Mouse (Mus musculus) B cell, adult 2 months (primary cell): ENCODE results near the gene Sbf1.

ENCODE experiments used
- DNase-seq, 2 experiments: peaks; one replicate each; pipeline ENCODE4 v3.0.0; 2022

Gene Sbf1

GRCm38 (mm10) chr15:89316146-89316545 lies 1.0 kb upstream of the Sbf1 start:
- peak; percentile 34 to 43 for DNase-seq

- DNase-seq = no peak
Observed at GRCm38 (mm10) chr15:89314511-89315189, 461 bp downstream of the Sbf1 start.

GRCm38 (mm10) chr15:89314107-89314506 lies 1.0 kb downstream of the Sbf1 start:
- DNase-seq = no peak

- DNase-seq = no peak
Observed at GRCm38 (mm10) chr15:89313359-89313758, 1.8 kb downstream of the Sbf1 start.

GRCm38 (mm10) chr15:89309962-89310498 lies 5.1 kb downstream of the Sbf1 start:
- DNase-seq = peak; percentile 63 to 67

GRCm38 (mm10) chr15:89308406-89309139 lies 6.5 kb downstream of the Sbf1 start:
- DNase-seq = peak; percentile 26 to 34

GRCm38 (mm10) chr15:89307461-89307860 lies 7.7 kb downstream of the Sbf1 start:
- DNase-seq = no peak

- DNase-seq = no peak
Observed at GRCm38 (mm10) chr15:89305966-89306365, 9.1 kb downstream of the Sbf1 start.

GRCm38 (mm10) chr15:89300600-89300999 lies 14.5 kb downstream of the Sbf1 start:
- DNase-seq = no peak

- DNase-seq = no peak
Observed at GRCm38 (mm10) chr15:89300180-89300579, 14.9 kb downstream of the Sbf1 start.

- no peak for DNase-seq
Observed at GRCm38 (mm10) chr15:89297695-89298094, 17.4 kb downstream of the Sbf1 start.

GRCm38 (mm10) chr15:89296465-89296864 lies 18.6 kb downstream of the Sbf1 start:
- DNase-seq = no peak

GRCm38 (mm10) chr15:89295580-89296165 lies 19.4 kb downstream of the Sbf1 start:
- no peak for DNase-seq

GRCm38 (mm10) chr15:89293778-89294177 lies 21.3 kb downstream of the Sbf1 start:
- no peak for DNase-seq

- DNase-seq = no peak
Observed at GRCm38 (mm10) chr15:89292795-89293194, 22.3 kb downstream of the Sbf1 start.

- DNase-seq = no peak
Observed at GRCm38 (mm10) chr15:89291521-89291920, 23.6 kb downstream of the Sbf1 start.

GRCm38 (mm10) chr15:89289455-89289854 lies 25.7 kb downstream of the Sbf1 start:
- no peak for DNase-seq

- DNase-seq = no peak
Observed at GRCm38 (mm10) chr15:89288227-89288767, 26.8 kb downstream of the Sbf1 start.

- no peak for DNase-seq
Observed at GRCm38 (mm10) chr15:89286582-89286981, 28.5 kb downstream of the Sbf1 start.

GRCm38 (mm10) chr15:89286114-89286513 lies 29.0 kb downstream of the Sbf1 start:
- DNase-seq = no peak

GRCm38 (mm10) chr15:89285478-89285877 lies 29.6 kb downstream of the Sbf1 start:
- DNase-seq = no peak

- no peak for DNase-seq
Observed at GRCm38 (mm10) chr15:89285004-89285403, 30.1 kb downstream of the Sbf1 start.

- DNase-seq = no peak
Observed at GRCm38 (mm10) chr15:89284094-89284493, 31.0 kb downstream of the Sbf1 start.
